Mouse (Mus musculus) neutrophil, adult 5-6 weeks (primary cell): ENCODE results near the gene Evl. TPM values are rescaled to one million over a fixed set of nuclear protein-coding genes. Genes with fewer than 3 reads are reported as not detected.

Experiments used
- ATAC-seq: fragments of 151-379, 151-347 bp; 2 replicates; pipeline ENCODE4 v1.8.0; 2017; ENCODE audit warnings: mild to moderate bottlenecking, moderate TSS enrichment; ENCODE audit not compliant: insufficient number of reproducible peaks, poor library complexity, low FRiP score, severe bottlenecking; ENCODE audit errors: extremely low read depth
- total RNA-seq: library from RNA; stranded (forward); fragments of 200-1000 nt; gene quantifications from 2 replicates; pipeline ENCODE4 v1.2.3, GENCODE M21; 2017

Gene Evl
- total RNA-seq, 1 experiment from 2014 or later, result 294 TPM

- no peak for ATAC-seq
These were observed 79.5 kb downstream of the Evl start for GRCm38 (mm10) chr12:108634031-108634430.

- peak; percentile 27; the same call in 1 of the 2 replicates for ATAC-seq
These were observed 81.0 kb downstream of the Evl start for GRCm38 (mm10) chr12:108635501-108635900.

DNA sequence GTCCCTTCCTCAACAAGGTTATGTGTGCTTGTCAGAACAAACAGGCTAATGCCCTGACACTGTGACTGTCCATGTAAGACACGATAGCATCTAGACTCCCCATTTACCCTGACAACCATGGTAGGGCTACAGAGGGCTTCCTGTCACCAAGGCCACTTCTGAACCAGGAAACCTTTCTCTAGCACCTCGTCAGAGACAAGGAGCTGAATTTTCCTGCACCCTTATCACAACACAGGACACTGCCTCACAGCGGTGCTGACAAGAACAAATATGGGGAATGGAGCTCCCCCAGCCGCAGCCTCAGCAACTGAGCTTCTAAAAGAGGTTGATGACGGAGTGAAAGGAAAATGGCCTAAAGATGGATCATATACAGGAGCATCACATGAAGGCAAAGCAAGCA is 82.9 kb downstream of the Evl start:
- no peak for ATAC-seq

DNA sequence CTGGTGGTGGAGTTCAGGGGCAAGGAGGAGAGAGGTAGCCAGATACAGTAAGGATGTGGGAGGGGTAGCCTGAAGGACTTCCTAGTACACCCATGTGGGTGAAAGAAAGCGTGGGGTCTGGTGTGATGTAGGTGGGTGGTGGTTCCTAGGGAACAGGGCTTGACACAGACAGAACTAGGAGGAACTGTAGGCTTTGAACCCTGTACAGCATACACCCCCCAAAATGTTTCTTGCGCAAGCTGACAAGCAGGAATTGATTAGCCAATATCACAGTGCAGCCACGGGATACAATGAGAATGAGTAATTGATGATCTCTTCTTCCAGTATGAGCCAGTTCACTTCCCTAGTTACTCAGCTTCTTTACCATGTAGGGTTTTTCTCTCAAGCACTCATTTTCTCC is 84.6 kb downstream of the Evl start:
- ATAC-seq, result no peak

- 0 out of 2 replicates have a peak, but pooled peaks have one; percentile 14 for ATAC-seq
These were observed 87.5 kb downstream of the Evl start for GRCm38 (mm10) chr12:108642019-108642418.

GRCm38 (mm10) chr12:108646234-108646633 is 91.7 kb downstream of the Evl start:
- no peak for ATAC-seq

DNA sequence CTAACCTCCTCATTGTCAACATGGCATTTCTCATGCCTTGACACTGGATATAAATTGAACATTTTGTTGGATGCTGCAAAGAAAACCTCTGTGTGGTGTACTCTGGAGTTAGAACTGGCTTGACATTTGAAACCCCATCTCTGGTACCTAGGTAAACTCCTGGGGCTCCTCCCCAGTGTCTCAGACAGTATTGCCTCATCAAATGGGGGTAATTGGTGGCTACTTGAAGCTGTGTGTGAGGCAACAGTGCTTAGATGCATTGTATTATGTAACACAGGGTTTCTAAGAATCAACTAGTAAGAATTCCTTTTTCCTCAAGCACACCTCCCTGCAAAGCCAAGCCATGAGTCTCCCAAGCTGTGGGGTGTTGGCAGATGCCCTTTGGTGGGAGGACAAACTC is 93.3 kb downstream of the Evl start:
- no peak for ATAC-seq

GRCm38 (mm10) chr12:108651053-108651660 is 96.6 kb downstream of the Evl start:
- peak; percentile 75 for ATAC-seq

GRCm38 (mm10) chr12:108653358-108654335 is 99.1 kb downstream of the Evl start:
- ATAC-seq, result no peak

GRCm38 (mm10) chr12:108657350-108657749 is 102.8 kb downstream of the Evl start:
- peak; percentile 50; the same call in 1 of the 2 replicates for ATAC-seq

DNA sequence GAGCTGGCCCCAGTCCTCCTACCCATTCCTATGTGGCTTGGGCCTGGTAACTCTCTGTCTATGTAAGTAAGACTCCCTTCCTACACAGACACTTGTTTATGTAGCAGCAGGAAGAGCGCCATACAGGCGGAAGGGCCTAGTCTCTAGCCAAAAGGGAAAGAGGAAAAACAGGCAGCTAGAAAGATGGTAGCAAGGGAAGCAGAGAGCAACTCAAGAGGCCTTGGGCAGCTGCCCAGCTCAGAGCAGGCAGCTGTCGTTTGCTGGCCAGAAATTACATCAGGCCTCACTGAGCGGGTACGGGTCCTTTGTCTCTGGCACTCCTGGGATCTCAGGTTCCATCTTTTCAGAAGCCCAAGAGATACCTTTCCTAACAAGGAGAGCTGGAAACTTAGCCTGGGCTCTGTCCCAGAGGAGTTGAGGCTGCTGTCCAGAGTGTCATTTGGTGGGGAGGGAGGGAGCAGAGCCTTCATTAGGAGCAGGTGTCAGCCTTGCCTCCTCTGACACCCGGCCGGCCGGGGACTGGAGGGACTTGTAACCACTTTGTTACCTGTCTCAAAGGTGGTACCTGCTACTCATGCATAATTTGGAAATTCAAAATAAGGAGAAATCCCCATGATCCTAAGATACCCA is 114.2 kb downstream of the Evl start:
- ATAC-seq, result no peak

DNA sequence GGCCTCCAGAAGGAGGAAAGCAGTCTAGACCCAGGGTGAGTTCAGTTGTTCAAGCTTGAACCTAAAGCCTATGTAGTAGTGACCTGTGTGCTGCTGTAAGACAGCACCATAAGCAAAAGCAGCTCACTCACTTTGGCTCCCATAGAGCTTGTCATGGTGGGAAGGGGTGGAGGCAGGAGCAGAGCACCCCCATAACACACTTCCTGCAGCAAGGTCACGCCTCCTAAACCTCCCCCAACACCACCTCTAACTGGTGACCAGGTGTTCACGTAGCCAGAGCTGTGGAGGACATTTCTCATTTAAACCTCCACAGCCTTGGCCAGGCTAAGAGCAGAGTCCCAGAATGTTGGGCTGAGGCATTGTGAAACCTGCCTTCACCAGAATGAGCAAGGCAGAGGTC is 117.0 kb downstream of the Evl start:
- ATAC-seq, result no peak

GRCm38 (mm10) chr12:108672908-108673307 is 118.4 kb downstream of the Evl start:
- no peak for ATAC-seq

GRCm38 (mm10) chr12:108673546-108673945 is 119.0 kb downstream of the Evl start:
- ATAC-seq, result no peak

GRCm38 (mm10) chr12:108674502-108674901 is 120.0 kb downstream of the Evl start:
- ATAC-seq, result no peak

- no peak for ATAC-seq
These were observed 120.4 kb downstream of the Evl start for GRCm38 (mm10) chr12:108674916-108675315.

DNA sequence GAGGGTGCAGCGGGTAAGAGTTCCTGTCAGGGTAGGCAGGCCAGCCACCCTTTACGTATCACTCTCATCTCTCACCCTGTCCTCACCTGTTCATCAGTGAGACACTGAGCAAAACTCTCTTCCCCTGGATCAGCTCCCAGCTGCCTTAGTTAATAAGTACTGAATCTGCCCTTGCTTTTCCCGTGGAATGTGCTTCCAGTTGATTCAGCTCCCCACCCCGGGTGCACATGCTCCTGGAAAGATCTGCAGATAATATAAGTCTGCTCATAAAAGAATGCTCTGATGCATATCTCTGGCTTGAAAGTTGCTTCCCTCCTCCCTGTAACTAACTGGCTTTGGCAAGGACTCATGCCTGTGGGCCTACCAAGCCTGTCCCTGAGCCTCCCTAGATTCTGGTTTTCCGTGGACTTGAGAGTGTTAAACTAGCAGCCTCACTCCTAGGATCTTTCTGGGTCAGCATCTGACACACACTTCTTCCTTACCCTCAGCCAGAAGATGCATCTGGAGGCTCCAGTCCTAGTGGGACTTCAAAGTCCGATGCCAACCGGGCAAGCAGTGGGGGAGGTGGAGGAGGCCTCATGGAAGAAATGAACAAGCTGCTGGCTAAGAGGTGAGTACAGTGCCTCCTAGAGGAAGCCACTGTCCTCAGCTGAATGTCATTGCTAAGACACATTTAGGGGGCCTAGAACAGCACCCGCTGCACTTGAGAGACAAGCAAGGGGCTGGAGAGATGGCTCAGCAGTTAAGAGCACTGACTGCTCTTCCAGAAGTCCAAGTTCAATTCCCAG is 121.3 kb downstream of the Evl start:
- no peak for ATAC-seq

DNA sequence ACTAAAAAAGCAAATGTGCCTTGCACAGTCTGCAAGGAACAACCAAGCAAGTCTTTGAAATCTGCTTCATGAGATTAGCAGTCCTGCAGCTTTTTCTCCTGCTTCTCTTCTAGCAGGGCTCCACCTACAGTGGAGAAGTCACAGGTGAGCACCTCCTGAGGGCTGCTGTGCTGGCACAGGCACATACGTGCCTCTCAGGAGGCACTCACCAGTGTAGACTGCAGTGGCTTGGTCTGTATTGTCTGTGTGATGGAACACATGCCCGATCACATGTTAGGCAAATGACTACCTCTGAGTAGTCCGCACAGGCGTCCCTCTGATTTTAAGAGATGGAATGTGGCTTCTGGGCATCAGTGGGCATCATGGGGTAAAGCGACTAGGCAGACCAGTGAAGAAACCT is 122.6 kb downstream of the Evl start:
- ATAC-seq, result no peak

DNA sequence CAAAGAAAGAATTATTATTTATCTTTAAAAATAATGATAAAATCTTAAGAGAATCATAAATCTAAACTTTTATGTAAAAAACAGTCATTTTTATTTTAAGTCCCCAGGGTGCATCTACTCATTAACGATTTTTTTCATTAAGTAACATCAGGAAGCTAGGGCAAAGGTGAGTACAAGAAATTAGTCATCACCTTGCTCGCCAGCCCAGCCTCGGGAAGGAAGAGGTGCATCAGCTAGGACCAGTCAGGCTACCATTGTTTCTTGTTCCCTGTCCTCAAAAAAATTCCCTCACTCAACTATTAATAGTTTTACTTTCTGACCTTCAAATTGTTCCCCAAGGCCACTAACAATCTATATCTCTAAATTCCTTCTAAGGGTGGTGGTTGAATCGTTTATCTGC is 123.8 kb downstream of the Evl start:
- ATAC-seq, result no peak
